Mouse (Mus musculus): ENCODE measurements around the gene Csnk2a2.

Csnk2a2 gene

GRCm38 (mm10) chr8:95411309-95411972 is 78.4 kb downstream of the Csnk2a2 start:
- DNase-seq = peak; percentile 48

- no peak for DNase-seq
Measured at GRCm38 (mm10) chr8:95409518-95409917, 80.3 kb downstream of the Csnk2a2 start.

- DNase-seq = no peak
Measured at GRCm38 (mm10) chr8:95401091-95401490, 88.7 kb downstream of the Csnk2a2 start.

GRCm38 (mm10) chr8:95399131-95399530 is 90.7 kb downstream of the Csnk2a2 start:
- no peak for DNase-seq

GRCm38 (mm10) chr8:95397201-95397600 is 92.6 kb downstream of the Csnk2a2 start:
- DNase-seq = no peak

GRCm38 (mm10) chr8:95396752-95397151 is 93.1 kb downstream of the Csnk2a2 start:
- no peak for DNase-seq
